Mouse (Mus musculus) bone marrow, adult 2 months (tissue): Measurements from ENCODE around the gene Gmds. TPM values are rescaled to one million over a fixed set of nuclear protein-coding genes. Genes with fewer than 3 reads are reported as not detected.

Experiments
- H3K27ac ChIP-seq: fragments of 200-500 bp; 2 replicates; pipeline ENCODE4 v1.5.1; 2012; ENCODE audit warnings: low read depth, mild to moderate bottlenecking, control low read depth, inconsistent platforms, low read length; ENCODE audit not compliant: control insufficient read depth, poor library complexity, insufficient read depth
- H3K4me1 ChIP-seq: fragments of 200-500 bp; 2 replicates; pipeline ENCODE4 v1.6.1; 2011; ENCODE audit warnings: low read length; ENCODE audit not compliant: control insufficient read depth, insufficient read depth
- H3K4me3 ChIP-seq: fragments of 200-500 bp; replicated peaks from 2 replicates; pipeline ENCODE3; 2011; ENCODE audit warnings: mild to moderate bottlenecking, low read depth, low read length, control low read depth; ENCODE audit not compliant: control insufficient read depth
- CTCF ChIP-seq: fragments of 200-500 bp; IDR thresholded peaks from 2 replicates; pipeline ENCODE4 v1.5.1; 2011; ENCODE audit warnings: low read length, control low read depth; ENCODE audit not compliant: control insufficient read depth, insufficient read depth
- POLR2A ChIP-seq: fragments of 200-500 bp; IDR thresholded peaks from 2 replicates; pipeline ENCODE4 v1.6.1; 2011; ENCODE audit warnings: low read depth, mild to moderate bottlenecking, control low read depth, low read length, borderline replicate concordance; ENCODE audit not compliant: control insufficient read depth
- WGBS: fragments of 180-500 bp; shearing (Covaris S2); methylation state at CpG from one replicate; pipeline ENCODE4 v1.1.7; 2018; 5-methylcytosine and 5-hydroxymethylcytosine counted together
- polyA plus RNA-seq: library from polyadenylated mRNA; stranded (reverse); fragments of >200 nt; gene quantifications from 2 replicates; pipeline ENCODE4 v1.2.4, GENCODE M21; 2011; ENCODE audit warnings: low replicate concordance; ENCODE audit not compliant: missing spikeins, insufficient read depth, insufficient read length

The Gmds gene
- polyA plus RNA-seq, 1 experiment: 4.8 TPM

GRCm38 (mm10) chr13:31802447-31802846, 536.1 kb downstream of the Gmds start:
- Histone ChIP-seq H3K27ac (no peak overlapping the region), H3K4me3 (no peak overlapping the region), H3K4me1 (peaks cover 2% of the 10 kb centered on the region; the same call in 1 of the 2 replicates)
- WGBS: 8% methylated on average over 5 of the region's 5 CpGs
- TF ChIP-seq POLR2A: no peak
- TF ChIP-seq CTCF: no peak

GRCm38 (mm10) chr13:31801703-31802305, 536.7 kb downstream of the Gmds start:
- Histone ChIP-seq H3K4me3 (no peak overlapping the region), H3K27ac (no peak overlapping the region), H3K4me1 (no peaks in the 10 kb centered on the region)
- 5% methylated on average over 25 of the region's 25 CpGs for WGBS
- no peak for TF ChIP-seq CTCF
- TF ChIP-seq POLR2A: no peak

GRCm38 (mm10) chr13:31800581-31801576, 537.7 kb downstream of the Gmds start:
- TF ChIP-seq POLR2A (no peak), CTCF (peak; percentile 71)
- WGBS: 3% methylated on average over 43 of the region's 43 CpGs
- H3K27ac ChIP-seq: no peak overlapping the region
- no peak overlapping the region for H3K4me3 ChIP-seq
- no peaks in the 10 kb centered on the region for H3K4me1 ChIP-seq

- no peak overlapping the region for H3K27ac ChIP-seq
- no peaks in the 10 kb centered on the region for H3K4me1 ChIP-seq
- no peak overlapping the region for H3K4me3 ChIP-seq
- TF ChIP-seq CTCF (no peak), POLR2A (no peak)
- 23% methylated on average over 9 of the region's 9 CpGs for WGBS
Measured at GRCm38 (mm10) chr13:31798075-31798474, 540.5 kb downstream of the Gmds start.

- no peak overlapping the region for H3K4me3 ChIP-seq
- TF ChIP-seq CTCF: no peak
- no peak for TF ChIP-seq POLR2A
- whole genome bisulfite sequencing: 82% methylated on average over 10 of the region's 10 CpGs
- no peak overlapping the region for H3K27ac ChIP-seq
- H3K4me1 ChIP-seq: no peaks in the 10 kb centered on the region
Measured at GRCm38 (mm10) chr13:31797346-31797745, 541.2 kb downstream of the Gmds start.

- Histone ChIP-seq H3K4me1 (no peaks in the 10 kb centered on the region; the same call in 1 of the 2 replicates), H3K27ac (no peak overlapping the region), H3K4me3 (no peak overlapping the region)
- WGBS: 43% methylated on average over 5 of the region's 5 CpGs
- TF ChIP-seq CTCF (no peak), POLR2A (no peak)
Measured at GRCm38 (mm10) chr13:31793163-31793562, 545.4 kb downstream of the Gmds start.

GRCm38 (mm10) chr13:31792480-31793132, 545.9 kb downstream of the Gmds start:
- H3K4me1 ChIP-seq: no peaks in the 10 kb centered on the region; the same call in 1 of the 2 replicates
- 14% methylated on average over 17 of the region's 17 CpGs for WGBS
- H3K27ac ChIP-seq: no peak overlapping the region
- H3K4me3 ChIP-seq: no peak overlapping the region
- TF ChIP-seq POLR2A: no peak
- peak; percentile 72 for TF ChIP-seq CTCF

GRCm38 (mm10) chr13:31784757-31785156, 553.8 kb downstream of the Gmds start:
- H3K4me1 ChIP-seq: no peaks in the 10 kb centered on the region
- TF ChIP-seq CTCF (no peak), POLR2A (no peak)
- no peak overlapping the region for H3K27ac ChIP-seq
- no peak overlapping the region for H3K4me3 ChIP-seq
- 84% methylated on average over 7 of the region's 7 CpGs for WGBS
